Mouse (Mus musculus) stomach, embryonic 14.5 days (tissue): ENCODE measurements around the gene Gzmm. TPM values are rescaled to one million over a fixed set of nuclear protein-coding genes. Genes with fewer than 3 reads are reported as not detected.

ENCODE experiments used
- ATAC-seq: fragments of 200-750 bp; cut with Nextera tagmentation; 2 replicates; pipeline ENCODE4 v1.8.0; 2017; ENCODE audit warnings: low read depth, moderate TSS enrichment; ENCODE audit not compliant: insufficient number of reproducible peaks, insufficient read depth, low FRiP score
- H3K27ac ChIP-seq: fragments of 300-500 bp; sonication (generic); 2 replicates; pipeline ENCODE4 v1.5.1; 2014; ENCODE audit warnings: mild to moderate bottlenecking, low read length, moderate library complexity, mixed read lengths
- H3K27me3 ChIP-seq: fragments of 300-500 bp; sonication (generic); 2 replicates; pipeline ENCODE4 v1.6.1; 2014; ENCODE audit warnings: low read length, control low read depth, mixed read lengths; ENCODE audit not compliant: control insufficient read depth, insufficient read depth
- H3K36me3 ChIP-seq: fragments of 300-500 bp; sonication (generic); 2 replicates; pipeline ENCODE4 v1.6.1; 2014; ENCODE audit warnings: mild to moderate bottlenecking, control low read depth, low read length, moderate library complexity, mixed read lengths; ENCODE audit not compliant: control insufficient read depth, insufficient read depth
- H3K4me1 ChIP-seq: fragments of 300-500 bp; sonication (generic); 2 replicates; pipeline ENCODE4 v1.6.1; 2014; ENCODE audit warnings: low read length, control low read depth, mixed read lengths; ENCODE audit not compliant: control insufficient read depth, insufficient read depth
- H3K4me2 ChIP-seq: fragments of 300-500 bp; sonication (generic); replicated peaks from 2 replicates; pipeline ENCODE4 v1.6.1; 2014; ENCODE audit warnings: low read depth, low read length, control low read depth
- H3K4me3 ChIP-seq: fragments of 300-500 bp; sonication (generic); 2 replicates; pipeline ENCODE4 v1.5.1; 2014; ENCODE audit warnings: low read depth, low read length, control low read depth
- H3K9ac ChIP-seq: fragments of 300-500 bp; sonication (generic); replicated peaks from 2 replicates; pipeline ENCODE4 v1.6.1; 2014; ENCODE audit warnings: low read depth, mild to moderate bottlenecking, control low read depth, low read length, moderate library complexity, mixed read lengths
- H3K9me3 ChIP-seq: fragments of 300-500 bp; sonication (generic); 2 replicates; pipeline ENCODE4 v1.6.1; 2016; ENCODE audit warnings: low read depth, low read length, control low read depth; ENCODE audit not compliant: control insufficient read depth
- WGBS: fragments of 180-500 bp; shearing (Covaris S2); extraction: QIAGEN DNeasy Blood & Tissue Kit; methylation state at CpG from one replicate; pipeline ENCODE4 v1.1.7; 2014; 5-methylcytosine and 5-hydroxymethylcytosine counted together
- polyA plus RNA-seq: library from polyadenylated mRNA; unstranded; fragments of >200 nt; fragmentation: Nextera tagmentation; extraction: Ambion mirVana; gene quantifications from 2 replicates; pipeline ENCODE4 v1.2.1, GENCODE M21; 2014

Gzmm gene
- polyA plus RNA-seq, 1 experiment from 2014 or later = 1.0 TPM

GRCm38 (mm10) chr10:79691986-79692548, 3.2 kb downstream of the Gzmm start:
- Histone ChIP-seq H3K9ac (no peak overlapping the region), H3K4me1 (peaks cover 15% of the 10 kb centered on the region; the same call in 1 of the 2 replicates), H3K9me3 (peaks cover 2% of the 10 kb centered on the region; the same call in 1 of the 2 replicates), H3K36me3 (peaks cover 22% of the 10 kb centered on the region), H3K4me2 (no peak overlapping the region), H3K27me3 (no peaks in the 10 kb centered on the region), H3K27ac (no peak overlapping the region), H3K4me3 (no peak overlapping the region)
- ATAC-seq = no peak
- WGBS = 96% methylated on average over 2 of the region's 2 CpGs

DNA sequence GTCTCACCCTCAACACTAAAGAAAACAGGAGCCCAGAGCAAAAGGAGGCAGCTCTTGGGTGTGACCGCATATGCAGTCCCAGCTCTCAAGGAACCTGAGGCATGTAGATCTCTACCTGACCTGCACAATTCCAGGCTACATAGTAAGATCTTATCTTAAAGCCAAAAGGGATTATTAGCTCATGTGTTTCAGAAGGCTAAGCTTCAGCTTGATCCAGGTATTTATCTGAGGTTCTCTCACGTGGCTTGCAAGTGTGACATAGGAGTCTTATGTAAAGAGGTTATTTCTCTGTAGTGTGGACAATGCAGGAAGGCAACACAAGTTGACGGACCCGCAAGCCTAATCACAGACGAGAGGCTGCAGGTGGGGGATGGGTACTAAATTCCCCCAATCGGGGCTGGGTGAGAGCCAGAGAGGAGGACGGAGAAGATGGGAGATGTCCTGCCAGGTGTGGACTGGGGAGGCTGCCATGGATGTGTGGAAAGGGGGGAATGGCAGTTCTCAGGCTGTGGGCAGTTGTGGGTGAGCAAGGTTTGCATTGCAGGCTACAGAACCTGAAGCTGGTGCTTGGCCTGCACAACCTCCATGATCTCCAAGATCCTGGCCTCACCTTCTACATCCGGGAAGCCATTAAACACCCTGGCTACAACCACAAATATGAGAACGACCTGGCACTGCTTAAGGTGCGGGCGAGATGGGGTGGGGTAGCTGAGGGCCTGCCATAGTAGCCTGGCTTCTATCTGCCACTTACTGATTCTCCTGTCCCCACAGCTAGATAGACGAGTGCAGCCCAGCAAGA, 5.0 kb downstream of the Gzmm start:
- 64% methylated on average over 12 of the region's 12 CpGs for WGBS
- H3K4me3 ChIP-seq = no peak overlapping the region
- H3K9me3 ChIP-seq = peaks cover 2% of the 10 kb centered on the region; the same call in 1 of the 2 replicates
- no peak overlapping the region for H3K9ac ChIP-seq
- no peak for ATAC-seq
- H3K4me2 ChIP-seq = no peak overlapping the region
- H3K36me3 ChIP-seq = peaks cover 6% of the 10 kb centered on the region
- H3K4me1 ChIP-seq = peaks cover 15% of the 10 kb centered on the region; the same call in 1 of the 2 replicates
- no peak overlapping the region for H3K27ac ChIP-seq
- H3K27me3 ChIP-seq = no peaks in the 10 kb centered on the region

DNA sequence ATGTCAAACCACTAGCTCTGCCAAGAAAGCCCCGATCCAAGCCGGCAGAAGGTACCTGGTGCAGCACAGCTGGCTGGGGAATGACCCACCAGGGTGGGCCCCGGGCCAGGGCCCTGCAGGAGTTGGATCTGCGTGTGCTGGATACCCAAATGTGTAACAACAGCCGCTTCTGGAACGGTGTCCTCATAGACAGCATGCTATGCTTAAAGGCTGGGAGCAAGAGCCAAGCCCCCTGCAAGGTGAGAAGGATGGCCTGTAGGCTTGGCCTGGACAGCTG, 5.5 kb downstream of the Gzmm start:
- Histone ChIP-seq H3K27me3 (no peaks in the 10 kb centered on the region), H3K27ac (no peak overlapping the region), H3K4me3 (no peak overlapping the region), H3K4me1 (peaks cover 15% of the 10 kb centered on the region; the same call in 1 of the 2 replicates), H3K4me2 (no peak overlapping the region), H3K9me3 (peaks cover 2% of the 10 kb centered on the region; the same call in 1 of the 2 replicates), H3K36me3 (peaks cover 1% of the 10 kb centered on the region), H3K9ac (no peak overlapping the region)
- no peak for ATAC-seq
- 85% methylated on average over 6 of the region's 6 CpGs for WGBS

DNA sequence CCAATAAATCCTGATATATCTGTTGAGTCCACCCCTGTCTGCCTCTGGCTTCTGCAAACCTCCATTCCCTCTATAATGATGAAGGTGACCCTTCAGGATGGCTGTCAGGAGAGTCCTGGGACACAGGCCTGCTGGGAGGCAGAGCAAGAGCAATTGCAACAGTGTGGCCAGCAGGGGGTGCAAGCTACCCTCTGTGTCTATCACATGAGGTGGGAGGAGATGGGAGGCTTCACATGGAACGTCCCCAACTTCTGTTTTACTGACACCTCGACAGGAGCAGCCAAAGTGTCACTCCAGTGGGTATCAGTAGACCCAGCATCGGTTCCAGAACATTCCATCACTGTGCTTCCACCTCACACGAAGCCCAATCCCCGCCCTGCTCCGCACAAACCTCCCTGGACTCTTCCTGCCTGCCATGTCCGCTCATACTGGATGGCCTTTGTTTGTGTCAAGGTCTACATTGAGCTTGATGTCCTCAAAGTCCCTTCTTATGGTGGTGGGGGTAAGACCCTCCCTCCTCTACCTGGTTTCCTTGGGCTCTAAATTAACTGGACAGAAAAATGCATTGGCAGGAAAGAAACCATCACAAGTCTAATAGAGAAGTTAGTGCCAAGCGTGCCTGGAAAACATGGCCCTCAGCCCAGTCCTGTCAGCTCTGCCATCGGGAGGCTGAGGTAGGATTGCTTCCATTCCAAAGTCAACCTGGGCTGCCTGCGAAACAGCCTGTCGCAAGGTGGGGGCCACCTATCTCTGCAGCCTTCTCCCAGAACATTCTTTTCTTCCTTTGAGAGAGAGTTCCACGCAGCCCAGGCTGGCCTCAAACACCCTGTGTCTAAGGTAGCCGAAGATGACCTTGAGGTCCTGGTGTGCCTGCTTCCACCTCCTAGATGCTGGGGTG, 6.7 kb downstream of the Gzmm start:
- no peaks in the 10 kb centered on the region for H3K27me3 ChIP-seq
- WGBS = 55% methylated on average over 13 of the region's 13 CpGs
- no peaks in the 10 kb centered on the region for H3K36me3 ChIP-seq
- peaks cover 15% of the 10 kb centered on the region; the same call in 1 of the 2 replicates for H3K4me1 ChIP-seq
- no peak overlapping the region for H3K4me3 ChIP-seq
- H3K27ac ChIP-seq = peak overlapping the region; percentile 57; the same call in 1 of the 2 replicates
- ATAC-seq = peak; percentile 46; the same call in 1 of the 2 replicates
- H3K9me3 ChIP-seq = peaks cover 2% of the 10 kb centered on the region; the same call in 1 of the 2 replicates
- no peak overlapping the region for H3K4me2 ChIP-seq
- no peak overlapping the region for H3K9ac ChIP-seq

GRCm38 (mm10) chr10:79696129-79696651, 7.4 kb downstream of the Gzmm start:
- H3K9me3 ChIP-seq = peaks cover 2% of the 10 kb centered on the region; the same call in 1 of the 2 replicates
- ATAC-seq = peak; percentile 68
- H3K4me1 ChIP-seq = peaks cover 15% of the 10 kb centered on the region; the same call in 1 of the 2 replicates
- no peak overlapping the region for H3K4me3 ChIP-seq
- H3K27me3 ChIP-seq = no peaks in the 10 kb centered on the region
- no peak overlapping the region for H3K9ac ChIP-seq
- H3K27ac ChIP-seq = peak overlapping the region; percentile 57
- WGBS = 38% methylated on average over 9 of the region's 9 CpGs
- no peaks in the 10 kb centered on the region for H3K36me3 ChIP-seq
- no peak overlapping the region for H3K4me2 ChIP-seq

- no peak overlapping the region for H3K27ac ChIP-seq
- no peaks in the 10 kb centered on the region for H3K9me3 ChIP-seq
- no peak overlapping the region for H3K4me3 ChIP-seq
- H3K9ac ChIP-seq = no peak overlapping the region
- no peak overlapping the region for H3K4me2 ChIP-seq
- no peaks in the 10 kb centered on the region for H3K36me3 ChIP-seq
- WGBS = 72% methylated on average over 6 of the region's 6 CpGs
- no peaks in the 10 kb centered on the region for H3K27me3 ChIP-seq
- ATAC-seq = no peak
- H3K4me1 ChIP-seq = peaks cover 15% of the 10 kb centered on the region; the same call in 1 of the 2 replicates
Observed at GRCm38 (mm10) chr10:79697916-79698315, 9.1 kb downstream of the Gzmm start.

GRCm38 (mm10) chr10:79698459-79698858, 9.6 kb downstream of the Gzmm start:
- no peaks in the 10 kb centered on the region for H3K27me3 ChIP-seq
- H3K27ac ChIP-seq = no peak overlapping the region
- no peak overlapping the region for H3K4me3 ChIP-seq
- H3K4me2 ChIP-seq = no peak overlapping the region
- H3K4me1 ChIP-seq = peaks cover 15% of the 10 kb centered on the region; the same call in 1 of the 2 replicates
- no peak overlapping the region for H3K9ac ChIP-seq
- H3K36me3 ChIP-seq = no peaks in the 10 kb centered on the region
- no peak for ATAC-seq
- H3K9me3 ChIP-seq = no peaks in the 10 kb centered on the region
- 89% methylated on average over 6 of the region's 6 CpGs for WGBS

DNA sequence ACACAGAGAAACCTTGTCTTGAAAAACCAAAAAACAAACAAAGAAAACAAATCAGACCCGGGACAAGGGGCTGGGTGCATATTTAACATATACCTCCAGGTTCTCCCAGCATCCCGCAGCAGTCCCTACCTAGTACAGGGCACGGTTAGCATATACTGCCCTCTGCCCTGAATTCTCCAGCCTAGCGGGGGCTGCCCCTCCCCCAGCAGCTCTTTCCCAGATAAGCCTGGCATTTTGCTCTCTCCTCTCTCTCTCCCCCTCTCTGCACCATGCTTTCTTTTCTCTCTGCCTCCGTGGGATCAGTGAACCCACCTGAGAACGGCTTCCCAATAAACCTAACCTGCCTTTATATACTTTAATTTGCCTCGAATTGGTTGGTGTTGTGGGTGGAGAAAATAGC, 11.9 kb downstream of the Gzmm start:
- Histone ChIP-seq H3K4me1 (peaks cover 15% of the 10 kb centered on the region), H3K4me3 (no peak overlapping the region), H3K27ac (peak overlapping the region; percentile 66; the same call in 1 of the 2 replicates), H3K27me3 (no peaks in the 10 kb centered on the region), H3K4me2 (no peak overlapping the region), H3K36me3 (no peaks in the 10 kb centered on the region), H3K9ac (no peak overlapping the region), H3K9me3 (no peaks in the 10 kb centered on the region)
- WGBS = 33% methylated on average over 7 of the region's 7 CpGs
- ATAC-seq = no peak
